Mouse (Mus musculus) testis, adult 2 months (tissue): ENCODE data around the gene Spx.

Experiments used
- CTCF ChIP-seq: fragments of 200-500 bp; IDR thresholded peaks from 2 replicates; pipeline ENCODE4 v1.5.1; 2012; ENCODE audit warnings: low read depth, mild to moderate bottlenecking, inconsistent platforms, low read length, moderate library complexity; ENCODE audit not compliant: control insufficient read depth, insufficient read depth, insufficient replicate concordance
- POLR2A ChIP-seq: fragments of 200-500 bp; IDR thresholded peaks from 2 replicates; pipeline ENCODE4 v1.6.1; 2012; ENCODE audit warnings: low read depth, mild to moderate bottlenecking, inconsistent platforms, low read length, moderate library complexity; ENCODE audit not compliant: control insufficient read depth

DNA sequence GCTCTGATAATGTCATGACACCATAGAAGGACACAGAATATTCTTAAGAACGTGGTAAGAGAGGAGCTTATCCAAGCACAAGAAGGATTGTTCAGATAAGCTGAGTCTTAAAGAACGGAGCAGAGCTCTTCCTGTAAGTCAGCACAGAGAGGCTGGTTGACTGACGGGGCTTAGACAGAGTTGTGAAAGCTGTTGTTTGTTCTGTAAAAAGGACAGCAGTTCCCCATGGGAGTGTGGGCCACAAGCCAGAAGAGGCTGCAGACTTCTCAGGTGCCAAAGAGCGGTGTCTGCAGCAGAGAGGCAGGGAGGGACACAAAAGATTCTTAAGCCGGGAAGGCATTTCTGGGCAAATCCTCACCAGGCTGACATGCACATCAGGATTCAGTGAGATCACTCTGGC is 18.6 kb upstream of the Spx start:
- no peak for TF ChIP-seq CTCF
- TF ChIP-seq POLR2A = no peak
